Mouse (Mus musculus): ENCODE data around the gene Dnajc19. TPM values are rescaled to one million over a fixed set of nuclear protein-coding genes. Genes with fewer than 3 reads are reported as not detected.

The Dnajc19 gene
- polyA plus RNA-seq, 1 experiment from 2014 or later, result 145 TPM

DNA sequence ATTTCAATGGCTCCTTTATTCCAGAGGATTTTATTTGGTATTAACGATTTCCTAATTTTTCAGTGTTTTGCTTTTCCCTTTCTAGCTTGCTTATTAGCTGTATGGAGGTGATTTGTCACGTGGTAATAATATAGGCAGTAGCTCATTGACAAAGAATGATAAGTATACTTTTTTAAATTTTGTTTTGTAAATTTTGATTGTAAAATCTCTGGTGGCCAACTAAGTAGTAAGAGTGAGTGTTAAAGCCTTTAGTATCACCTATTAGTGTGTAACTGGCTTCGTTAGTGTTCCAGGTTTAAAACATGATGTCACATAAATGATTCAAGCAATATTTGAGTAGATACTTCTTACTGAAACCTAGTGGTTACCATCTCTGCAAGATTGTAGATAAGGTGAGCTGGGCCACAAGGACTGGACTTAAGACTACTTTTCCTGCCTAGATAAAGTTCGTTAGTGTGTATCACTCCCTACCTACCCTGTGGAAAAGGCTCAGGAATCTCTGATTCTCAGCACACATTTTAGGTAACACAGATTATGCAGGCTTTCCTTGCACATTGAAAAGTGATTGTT lies 59.8 kb downstream of the Dnajc19 start:
- no peak for ATAC-seq (ENCODE audit: insufficient number of reproducible peaks, insufficient read depth, low FRiP score, low TSS enrichment, low read depth)
- H3K4me1 ChIP-seq (replicated peaks), result peaks cover 5% of the 10 kb centered on the region
- no peaks in the 10 kb centered on the region for H3K36me3 ChIP-seq
- no peaks in the 10 kb centered on the region for H3K9me3 ChIP-seq
- WGBS, result 67% methylated on average over 4 of the region's 4 CpGs
- H3K27me3 ChIP-seq, result no peaks in the 10 kb centered on the region
- no peak overlapping the region for H3K27ac ChIP-seq
- H3K4me2 ChIP-seq, result peak overlapping the region; percentile 67
- no peak overlapping the region for H3K9ac ChIP-seq (replicated peaks)
- H3K4me3 ChIP-seq (replicated peaks), result peak overlapping the region; percentile 92

DNA sequence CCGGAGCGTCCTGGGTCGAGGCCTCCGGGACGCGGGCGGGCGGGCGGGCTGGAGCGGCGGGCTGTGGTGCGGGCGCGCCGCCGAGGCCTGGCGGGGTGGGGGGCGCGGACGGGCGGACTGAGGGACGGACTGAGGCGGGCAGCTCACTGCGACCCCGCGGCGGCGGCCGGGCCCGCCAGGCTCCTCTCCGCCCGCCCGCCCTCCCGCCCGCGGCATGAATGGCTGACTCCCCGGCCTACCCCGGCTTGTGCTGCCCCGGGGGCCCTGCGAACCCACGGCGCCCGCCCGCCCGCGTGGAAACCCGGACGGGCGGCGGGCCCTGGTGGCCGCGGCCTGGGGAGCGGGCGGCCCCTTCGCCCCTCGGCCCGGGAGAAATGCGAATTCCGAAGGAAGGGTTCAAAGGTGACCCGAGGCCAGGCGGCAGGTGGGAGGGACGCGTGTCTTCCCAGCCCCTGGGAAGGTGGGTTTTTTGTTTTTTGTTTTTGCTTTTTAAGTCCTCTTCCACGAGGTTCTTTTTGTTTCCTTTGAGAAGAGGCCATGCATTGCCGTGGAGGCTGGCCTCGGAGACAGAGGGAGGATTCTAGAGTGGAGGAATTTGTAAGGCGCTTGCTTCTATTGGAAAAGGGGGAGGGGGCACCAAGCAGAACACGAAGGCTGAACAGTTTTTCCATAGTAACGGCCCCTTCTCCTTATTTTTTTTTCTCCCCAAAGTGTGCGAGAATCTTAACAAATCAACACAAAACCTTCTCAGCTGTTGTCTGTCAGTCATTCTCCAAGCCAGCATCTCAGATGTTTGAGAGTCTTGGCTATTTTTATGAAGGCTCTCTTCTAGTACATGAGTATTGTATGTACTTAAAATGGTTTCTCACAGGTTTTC lies 60.5 kb downstream of the Dnajc19 start:
- H3K4me3 ChIP-seq (replicated peaks), result peak overlapping the region; percentile 92
- no peaks in the 10 kb centered on the region for H3K36me3 ChIP-seq
- H3K9me3 ChIP-seq, result no peaks in the 10 kb centered on the region
- H3K4me2 ChIP-seq, result peak overlapping the region; percentile 67
- H3K27ac ChIP-seq, result peak overlapping the region; percentile 96
- peak; percentile 48 for ATAC-seq (ENCODE audit: insufficient number of reproducible peaks, insufficient read depth, low FRiP score, low TSS enrichment, low read depth)
- peak overlapping the region; percentile 99 for H3K9ac ChIP-seq (replicated peaks)
- H3K4me1 ChIP-seq (replicated peaks), result peaks cover 5% of the 10 kb centered on the region
- under 1% methylated on average over 65 of the region's 70 CpGs for WGBS
- H3K27me3 ChIP-seq, result no peaks in the 10 kb centered on the region

DNA sequence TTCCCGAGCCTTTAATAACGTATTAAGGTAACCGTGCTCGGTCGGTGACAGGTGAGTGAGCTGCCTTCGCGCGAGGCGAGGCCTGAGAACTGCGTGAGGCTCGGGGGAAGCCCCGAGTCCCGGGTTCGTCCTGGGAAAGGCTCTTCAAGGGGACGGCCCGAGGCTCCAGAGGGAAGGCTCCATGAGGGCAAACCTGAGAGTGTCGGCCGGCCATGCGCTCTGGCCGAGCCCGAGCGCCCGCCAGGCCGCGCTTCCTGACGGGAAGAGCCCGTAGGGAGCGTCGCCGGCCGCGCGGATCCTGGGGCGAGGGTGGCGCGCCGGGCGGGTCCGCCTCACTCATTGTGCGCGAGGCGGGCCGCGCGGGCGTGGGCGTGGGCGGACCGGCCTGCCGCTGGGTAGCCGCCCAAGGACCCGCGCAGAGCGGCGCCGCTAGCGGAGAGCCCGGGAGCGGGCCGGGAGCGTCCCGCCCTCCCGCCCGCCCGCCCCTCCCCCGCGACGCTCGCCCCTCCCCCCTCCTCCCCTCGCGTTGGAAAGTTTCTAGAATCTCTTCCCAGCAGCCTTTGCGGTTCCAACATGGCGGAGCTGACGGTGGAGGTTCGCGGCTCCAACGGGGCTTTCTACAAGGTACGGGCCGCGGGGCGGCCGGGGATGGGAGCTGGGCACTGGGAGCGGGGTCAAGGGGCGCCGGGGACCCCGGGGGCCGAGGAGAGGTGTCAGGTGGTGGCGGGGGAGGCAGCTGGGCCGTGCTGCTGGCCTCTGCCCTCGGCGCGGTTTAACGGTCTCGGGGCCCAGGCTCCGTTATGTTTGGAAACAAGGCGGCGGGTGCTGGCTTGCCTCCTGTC lies 61.4 kb downstream of the Dnajc19 start, which contains the start of gene Fxr1:
TSS of gene Fxr1 (plus strand) at position 404 of the 842 bp plus-strand sequence.
- Histone ChIP-seq H3K36me3 (no peaks in the 10 kb centered on the region), H3K9ac (replicated peaks) (peak within 1 kb of the TSS; percentile 99), H3K9me3 (no peaks in the 10 kb centered on the region), H3K27ac (peak within 1 kb of the TSS; percentile 96), H3K4me3 (replicated peaks) (peak within 1 kb of the TSS; percentile 92), H3K4me1 (replicated peaks) (peaks cover 5% of the 10 kb centered on the region), H3K4me2 (peak within 1 kb of the TSS; percentile 67), H3K27me3 (no peaks in the 10 kb centered on the region)
- WGBS, result under 1% methylated on average over 84 of the region's 97 CpGs
- peak; percentile 97 for ATAC-seq (ENCODE audit: insufficient number of reproducible peaks, insufficient read depth, low FRiP score, low TSS enrichment, low read depth)

DNA sequence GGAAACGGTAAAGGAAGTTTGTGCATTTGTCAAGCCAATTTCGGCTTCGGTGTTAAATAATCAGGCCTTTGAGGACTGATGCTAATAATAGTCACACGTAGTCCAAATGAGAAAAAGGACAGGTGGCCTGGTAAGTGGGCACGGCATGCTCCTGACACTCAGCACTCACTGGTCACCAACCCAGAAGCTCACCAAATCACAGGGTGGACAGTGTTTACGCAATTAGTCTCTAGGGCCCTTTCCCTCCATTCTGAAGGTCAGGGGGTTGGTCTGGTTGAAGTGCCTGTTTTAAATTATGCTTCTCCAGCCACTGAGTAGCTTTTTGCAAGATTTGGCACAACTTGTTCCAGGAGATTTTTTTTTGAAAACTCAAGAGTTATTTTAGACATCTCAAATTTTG lies 72.9 kb downstream of the Dnajc19 start:
- ATAC-seq (ENCODE audit: insufficient number of reproducible peaks, insufficient read depth, low FRiP score, low TSS enrichment, low read depth), result no peak
- H3K4me3 ChIP-seq (replicated peaks), result no peak overlapping the region
- no peak overlapping the region for H3K4me2 ChIP-seq
- H3K27me3 ChIP-seq, result no peaks in the 10 kb centered on the region
- no peaks in the 10 kb centered on the region for H3K9me3 ChIP-seq
- 40% methylated on average over 6 of the region's 6 CpGs for WGBS
- H3K27ac ChIP-seq, result no peak overlapping the region
- H3K36me3 ChIP-seq, result no peaks in the 10 kb centered on the region
- no peaks in the 10 kb centered on the region for H3K4me1 ChIP-seq (replicated peaks)
- no peak overlapping the region for H3K9ac ChIP-seq (replicated peaks)

DNA sequence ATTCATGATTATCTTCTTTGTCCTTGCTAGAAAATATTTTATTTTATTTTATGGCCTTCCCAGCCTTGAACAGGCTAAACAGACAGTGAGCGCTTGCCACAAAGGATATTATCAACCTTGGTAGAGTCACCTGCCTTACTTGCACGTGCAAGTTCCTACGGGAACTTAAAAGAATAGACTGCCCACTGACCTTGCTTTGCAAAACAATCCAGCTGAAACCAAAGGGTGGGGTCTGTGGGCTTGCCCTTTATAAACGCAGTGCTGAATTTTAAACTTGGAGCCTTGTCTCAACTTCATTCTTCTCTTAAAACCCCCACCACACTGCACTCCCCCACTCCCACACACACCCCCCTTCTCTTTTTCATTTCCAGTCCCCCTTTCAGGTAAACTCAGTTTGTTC lies 73.5 kb downstream of the Dnajc19 start:
- no peaks in the 10 kb centered on the region for H3K9me3 ChIP-seq
- no peak overlapping the region for H3K4me2 ChIP-seq
- no peak overlapping the region for H3K4me3 ChIP-seq (replicated peaks)
- 55% methylated on average over 4 of the region's 4 CpGs for WGBS
- no peaks in the 10 kb centered on the region for H3K27me3 ChIP-seq
- no peaks in the 10 kb centered on the region for H3K4me1 ChIP-seq (replicated peaks)
- no peak overlapping the region for H3K27ac ChIP-seq
- H3K36me3 ChIP-seq, result no peaks in the 10 kb centered on the region
- ATAC-seq (ENCODE audit: insufficient number of reproducible peaks, insufficient read depth, low FRiP score, low TSS enrichment, low read depth), result no peak
- H3K9ac ChIP-seq (replicated peaks), result no peak overlapping the region

DNA sequence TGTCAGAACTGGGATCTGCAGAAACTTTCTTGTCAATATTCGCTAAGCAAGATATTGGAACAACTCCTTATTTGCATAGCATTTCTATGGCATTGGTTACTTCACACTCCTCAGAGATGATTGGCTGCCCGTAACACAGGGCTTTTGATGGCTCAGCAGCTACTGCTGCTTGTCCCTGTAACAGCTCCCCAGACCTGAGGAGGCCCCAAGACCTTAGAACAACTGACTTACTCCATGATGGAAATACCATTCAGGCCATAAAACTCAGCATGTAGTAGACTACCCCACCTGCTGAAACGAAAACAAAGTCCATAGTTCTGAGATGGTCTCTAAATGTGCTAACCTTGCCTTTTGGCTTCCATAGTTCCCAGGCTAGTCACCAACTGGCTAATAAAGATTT lies 74.3 kb downstream of the Dnajc19 start:
- 56% methylated on average over 3 of the region's 3 CpGs for WGBS
- no peak for ATAC-seq (ENCODE audit: insufficient number of reproducible peaks, insufficient read depth, low FRiP score, low TSS enrichment, low read depth)
- H3K4me1 ChIP-seq (replicated peaks), result no peaks in the 10 kb centered on the region
- no peaks in the 10 kb centered on the region for H3K36me3 ChIP-seq
- no peaks in the 10 kb centered on the region for H3K27me3 ChIP-seq
- H3K9me3 ChIP-seq, result no peaks in the 10 kb centered on the region
- H3K4me2 ChIP-seq, result no peak overlapping the region
- no peak overlapping the region for H3K9ac ChIP-seq (replicated peaks)
- no peak overlapping the region for H3K27ac ChIP-seq
- H3K4me3 ChIP-seq (replicated peaks), result no peak overlapping the region

DNA sequence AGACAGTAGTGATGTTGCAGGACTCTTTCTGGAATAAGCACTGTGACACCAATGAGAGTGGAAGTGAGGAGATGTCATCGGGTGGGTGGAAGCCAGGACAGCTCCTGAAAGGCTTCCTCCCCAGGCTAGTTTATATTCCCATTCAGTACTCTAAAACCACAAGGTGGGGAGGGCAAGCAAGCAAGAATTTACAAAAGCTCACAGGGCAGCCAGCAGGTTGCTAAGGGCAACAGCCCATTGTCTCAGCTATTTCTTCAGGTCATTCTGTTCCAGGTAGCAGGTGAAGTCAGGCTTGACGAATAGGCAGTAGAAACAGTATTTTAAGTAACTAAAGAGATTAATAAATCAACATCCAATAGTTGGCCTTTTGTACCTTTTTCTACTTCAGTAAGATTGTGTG lies 74.8 kb downstream of the Dnajc19 start:
- no peaks in the 10 kb centered on the region for H3K4me1 ChIP-seq (replicated peaks)
- H3K27ac ChIP-seq, result no peak overlapping the region
- H3K9ac ChIP-seq (replicated peaks), result no peak overlapping the region
- 79% methylated on average over 2 of the region's 2 CpGs for WGBS
- ATAC-seq (ENCODE audit: insufficient number of reproducible peaks, insufficient read depth, low FRiP score, low TSS enrichment, low read depth), result no peak
- no peak overlapping the region for H3K4me2 ChIP-seq
- H3K27me3 ChIP-seq, result no peaks in the 10 kb centered on the region
- no peak overlapping the region for H3K4me3 ChIP-seq (replicated peaks)
- H3K9me3 ChIP-seq, result no peaks in the 10 kb centered on the region
- H3K36me3 ChIP-seq, result no peaks in the 10 kb centered on the region

Other genes starting within 250 kb of the Dnajc19 start
- 5.4 and 6.2 TPM in 2 replicates for gene Ccdc39, start 237.0 kb downstream of the Dnajc19 start, polyA plus RNA-seq (2016; fragmentation: Nextera tagmentation; extraction: Ambion mirVana)
- gene Fxr1, start 61.4 kb downstream of the Dnajc19 start, polyA plus RNA-seq (2016; fragmentation: Nextera tagmentation; extraction: Ambion mirVana), result 66.7 and 69.6 TPM in 2 replicates